Mouse (Mus musculus) liver, embryonic 14.5 days (tissue): ENCODE results near the gene Slc43a1.

Experiments
- CTCF ChIP-seq: IDR thresholded peaks from 2 replicates; pipeline ENCODE4 v1.5.1; 2016; ENCODE audit warnings: antibody characterized with exemption, low read depth, control low read depth
- EP300 ChIP-seq: IDR thresholded peaks from 2 replicates; pipeline ENCODE4 v1.6.1; 2016; ENCODE audit warnings: antibody characterized with exemption, low read depth

DNA sequence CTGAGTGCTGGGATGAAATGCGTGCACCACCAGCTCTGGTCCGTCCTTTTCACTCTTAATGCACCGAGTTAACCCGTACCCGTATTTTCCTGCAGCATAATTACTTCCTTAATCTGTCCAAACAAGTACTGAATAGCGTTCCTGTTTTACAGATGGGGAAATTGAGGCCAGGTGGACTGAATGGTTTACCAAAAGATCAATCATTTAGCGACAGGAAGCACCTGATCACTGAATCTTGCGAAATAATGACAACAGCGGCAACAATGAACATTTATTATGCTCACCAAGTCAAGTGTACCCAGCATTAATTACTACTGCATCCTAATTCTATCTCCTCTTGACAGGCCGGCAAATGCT, at the start of gene Slc43a1:
- TF ChIP-seq CTCF (no peak), EP300 (no peak)
